Mouse (Mus musculus) forebrain, embryonic 12.5 days (tissue): ENCODE results near the gene Cd200r3. TPM values are rescaled to one million over a fixed set of nuclear protein-coding genes. Genes with fewer than 3 reads are reported as not detected.

Experiments
- ATAC-seq: fragments of 200-750 bp; cut with Nextera tagmentation; 2 replicates; pipeline ENCODE4 v1.8.0; 2017; ENCODE audit warnings: moderate TSS enrichment; ENCODE audit not compliant: low FRiP score
- H3K27ac ChIP-seq: fragments of 300-500 bp; sonication (generic); 2 replicates; pipeline ENCODE4 v1.5.1; 2016; ENCODE audit warnings: mild to moderate bottlenecking
- H3K27me3 ChIP-seq: fragments of 300-500 bp; sonication (generic); 2 replicates; pipeline ENCODE4 v1.6.1; 2016; ENCODE audit warnings: mild to moderate bottlenecking
- H3K36me3 ChIP-seq: fragments of 300-500 bp; sonication (generic); replicated peaks from 2 replicates; pipeline ENCODE4 v1.6.1; 2016; ENCODE audit warnings: mild to moderate bottlenecking
- H3K4me1 ChIP-seq: fragments of 300-500 bp; sonication (generic); 2 replicates; pipeline ENCODE4 v1.6.1; 2016
- H3K4me2 ChIP-seq: fragments of 300-500 bp; sonication (generic); 2 replicates; pipeline ENCODE4 v1.6.1; 2016; ENCODE audit warnings: mild to moderate bottlenecking, moderate library complexity
- H3K4me3 ChIP-seq: fragments of 300-500 bp; sonication (generic); replicated peaks from 2 replicates; pipeline ENCODE4 v1.5.1; 2016; ENCODE audit warnings: mild to moderate bottlenecking
- H3K9ac ChIP-seq: fragments of 300-500 bp; sonication (generic); 2 replicates; pipeline ENCODE4 v1.6.1; 2016; ENCODE audit warnings: mild to moderate bottlenecking
- H3K9me3 ChIP-seq: fragments of 300-500 bp; sonication (generic); 2 replicates; pipeline ENCODE4 v1.6.1; 2016
- WGBS: fragments of 180-500 bp; shearing (Covaris S2); methylation state at CpG from one replicate; pipeline ENCODE4 v1.1.7; 2016; 5-methylcytosine and 5-hydroxymethylcytosine counted together
- polyA plus RNA-seq: library from polyadenylated mRNA; unstranded; fragments of >200 nt; fragmentation: Nextera tagmentation; extraction: Ambion mirVana; gene quantifications from 2 replicates; pipeline ENCODE4 v1.2.1, GENCODE M21; 2016

Gene Cd200r3
- polyA plus RNA-seq, 1 experiment from 2014 or later = not detected

GRCm38 (mm10) chr16:45021443-45021842, 78.0 kb downstream of the Cd200r3 start:
- Histone ChIP-seq H3K4me1 (no peaks in the 10 kb centered on the region), H3K27me3 (no peaks in the 10 kb centered on the region), H3K4me2 (no peak overlapping the region), H3K4me3 (no peak overlapping the region), H3K36me3 (no peaks in the 10 kb centered on the region), H3K9ac (no peak overlapping the region), H3K27ac (no peak overlapping the region), H3K9me3 (no peaks in the 10 kb centered on the region)
- no peak for ATAC-seq

GRCm38 (mm10) chr16:45023904-45024303, 80.4 kb downstream of the Cd200r3 start:
- 52% methylated on average over 4 of the region's 4 CpGs for WGBS
- H3K27ac ChIP-seq = no peak overlapping the region

GRCm38 (mm10) chr16:45025321-45025720, 81.8 kb downstream of the Cd200r3 start:
- no peaks in the 10 kb centered on the region for H3K4me1 ChIP-seq
- H3K27ac ChIP-seq = no peak overlapping the region
- no peaks in the 10 kb centered on the region for H3K27me3 ChIP-seq
- no peak overlapping the region for H3K4me2 ChIP-seq
- H3K4me3 ChIP-seq = no peak overlapping the region
- H3K36me3 ChIP-seq = no peaks in the 10 kb centered on the region
- no peak for ATAC-seq
- H3K9me3 ChIP-seq = no peaks in the 10 kb centered on the region
- no peak overlapping the region for H3K9ac ChIP-seq
- 84% methylated on average over 6 of the region's 6 CpGs for WGBS

More at GRCm38 (mm10) chr16:45023904-45024303, 80.4 kb downstream of the Cd200r3 start:
- Histone ChIP-seq H3K4me3 (no peak overlapping the region), H3K4me2 (no peak overlapping the region), H3K27me3 (no peaks in the 10 kb centered on the region), H3K4me1 (no peaks in the 10 kb centered on the region), H3K9me3 (no peaks in the 10 kb centered on the region), H3K36me3 (no peaks in the 10 kb centered on the region), H3K9ac (no peak overlapping the region)
- ATAC-seq = no peak

- H3K4me1 ChIP-seq = no peaks in the 10 kb centered on the region
- no peak overlapping the region for H3K27ac ChIP-seq
- no peak overlapping the region for H3K4me3 ChIP-seq
- H3K27me3 ChIP-seq = no peaks in the 10 kb centered on the region
- ATAC-seq = no peak
- no peak overlapping the region for H3K9ac ChIP-seq
- 95% methylated on average over 5 of the region's 5 CpGs for WGBS
- H3K4me2 ChIP-seq = no peak overlapping the region
- no peaks in the 10 kb centered on the region for H3K36me3 ChIP-seq
- H3K9me3 ChIP-seq = no peaks in the 10 kb centered on the region
Measured at GRCm38 (mm10) chr16:45029080-45029479, 85.6 kb downstream of the Cd200r3 start.

- ATAC-seq = no peak
- H3K27me3 ChIP-seq = no peaks in the 10 kb centered on the region
- H3K9ac ChIP-seq = no peak overlapping the region
- H3K4me1 ChIP-seq = no peaks in the 10 kb centered on the region
- H3K4me2 ChIP-seq = no peak overlapping the region
- no peaks in the 10 kb centered on the region for H3K9me3 ChIP-seq
- no peaks in the 10 kb centered on the region for H3K36me3 ChIP-seq
- WGBS = 95% methylated on average over 1 of the region's 1 CpGs
- no peak overlapping the region for H3K27ac ChIP-seq
- no peak overlapping the region for H3K4me3 ChIP-seq
Measured at GRCm38 (mm10) chr16:45029493-45029892, 86.0 kb downstream of the Cd200r3 start.

GRCm38 (mm10) chr16:45030127-45030526, 86.6 kb downstream of the Cd200r3 start:
- no peaks in the 10 kb centered on the region for H3K4me1 ChIP-seq
- no peak overlapping the region for H3K4me3 ChIP-seq
- no peak overlapping the region for H3K9ac ChIP-seq
- 86% methylated on average over 4 of the region's 4 CpGs for WGBS
- no peaks in the 10 kb centered on the region for H3K9me3 ChIP-seq
- no peaks in the 10 kb centered on the region for H3K27me3 ChIP-seq
- no peak overlapping the region for H3K4me2 ChIP-seq
- ATAC-seq = no peak
- H3K27ac ChIP-seq = no peak overlapping the region
- no peaks in the 10 kb centered on the region for H3K36me3 ChIP-seq

GRCm38 (mm10) chr16:45030796-45031195, 87.3 kb downstream of the Cd200r3 start:
- H3K4me1 ChIP-seq = no peaks in the 10 kb centered on the region
- 81% methylated on average over 2 of the region's 2 CpGs for WGBS
- no peak overlapping the region for H3K4me2 ChIP-seq
- H3K9me3 ChIP-seq = no peaks in the 10 kb centered on the region
- H3K9ac ChIP-seq = no peak overlapping the region
- ATAC-seq = no peak
- H3K36me3 ChIP-seq = no peaks in the 10 kb centered on the region
- no peaks in the 10 kb centered on the region for H3K27me3 ChIP-seq
- no peak overlapping the region for H3K4me3 ChIP-seq
- no peak overlapping the region for H3K27ac ChIP-seq

Other genes with a start within 250 kb of the Cd200r3 start
- 9.9 and 10.4 TPM in 2 replicates for gene Nepro, start 219.4 kb upstream of the Cd200r3 start, polyA plus RNA-seq
- 33.1 and 36.8 TPM in 2 replicates for gene Gtpbp8, start 197.3 kb upstream of the Cd200r3 start, polyA plus RNA-seq
- 0.47 and 0.49 TPM in 2 replicates for gene Cd200r1, start 177.9 kb upstream of the Cd200r3 start, polyA plus RNA-seq
- 0.26 TPM in 1 of 2 replicates, not detected in the other for gene Cd200r4, start 131.9 kb upstream of the Cd200r3 start, polyA plus RNA-seq
- gene Cd200r2, start 76.6 kb upstream of the Cd200r3 start, polyA plus RNA-seq = not detected in 2 replicates
- 9.8 and 10.9 TPM in 2 replicates for gene Ccdc80, start 149.7 kb downstream of the Cd200r3 start, polyA plus RNA-seq
- 20.5 and 22.0 TPM in 2 replicates for gene Slc35a5, start 215.0 kb downstream of the Cd200r3 start, polyA plus RNA-seq
- gene Atg3, start 215.1 kb downstream of the Cd200r3 start, polyA plus RNA-seq = 38.9 and 43.1 TPM in 2 replicates